Mouse (Mus musculus) intestine, embryonic 14.5 days (tissue): Measurements from ENCODE around the gene Aip. TPM values are rescaled to one million over a fixed set of nuclear protein-coding genes. Genes with fewer than 3 reads are reported as not detected.
"Not testable (repeated sequence)": the region's sequence is repeated elsewhere in the genome, so short reads cannot be mapped to it uniquely, and the experiment has no call there.

ENCODE experiments used
- ATAC-seq: fragments of 200-750 bp; cut with Nextera tagmentation; replicated peaks from 2 replicates; pipeline ENCODE4 v1.8.0; 2017; ENCODE audit warnings: low read depth, moderate number of reproducible peaks, moderate TSS enrichment, moderate library complexity; ENCODE audit not compliant: low FRiP score, low TSS enrichment
- DNase-seq: peaks from one replicate; pipeline ENCODE4 v3.0.0-alpha.2; 2018; ENCODE audit warnings: low spot score
- H3K27ac ChIP-seq: fragments of 300-500 bp; sonication (generic); 2 replicates; pipeline ENCODE4 v1.5.1; 2014; ENCODE audit warnings: low read depth, mild to moderate bottlenecking, control low read depth
- H3K27me3 ChIP-seq: fragments of 300-500 bp; sonication (generic); replicated peaks from 2 replicates; pipeline ENCODE4 v1.6.1; 2014; ENCODE audit warnings: low read length, control low read depth; ENCODE audit not compliant: control insufficient read depth, insufficient read depth
- H3K36me3 ChIP-seq: fragments of 300-500 bp; sonication (generic); 2 replicates; pipeline ENCODE4 v1.6.1; 2014; ENCODE audit warnings: low read length, control low read depth; ENCODE audit not compliant: control insufficient read depth, insufficient read depth
- H3K4me1 ChIP-seq: fragments of 300-500 bp; sonication (generic); replicated peaks from 2 replicates; pipeline ENCODE4 v1.6.1; 2014; ENCODE audit warnings: low read length, control low read depth, mixed read lengths; ENCODE audit not compliant: control insufficient read depth, insufficient read depth
- H3K4me2 ChIP-seq: fragments of 300-500 bp; sonication (generic); 2 replicates; pipeline ENCODE4 v1.6.1; 2014; ENCODE audit warnings: low read length
- H3K4me3 ChIP-seq: fragments of 300-500 bp; sonication (generic); 2 replicates; pipeline ENCODE4 v1.5.1; 2014; ENCODE audit warnings: low read depth, low read length, control low read depth, mixed read lengths
- H3K9ac ChIP-seq: fragments of 300-500 bp; sonication (generic); 2 replicates; pipeline ENCODE4 v1.6.1; 2014; ENCODE audit warnings: mild to moderate bottlenecking, low read length
- H3K9me3 ChIP-seq: fragments of 300-500 bp; sonication (generic); 2 replicates; pipeline ENCODE4 v1.6.1; 2016; ENCODE audit warnings: low read length, control low read depth; ENCODE audit not compliant: control insufficient read depth
- WGBS: fragments of 180-500 bp; shearing (Covaris S2); extraction: QIAGEN DNeasy Blood & Tissue Kit; methylation state at CpG from one replicate; pipeline ENCODE4 v1.1.7; 2014; 5-methylcytosine and 5-hydroxymethylcytosine counted together
- polyA plus RNA-seq: library from polyadenylated mRNA; unstranded; fragments of >200 nt; fragmentation: Nextera tagmentation; extraction: Ambion mirVana; gene quantifications from 2 replicates; pipeline ENCODE4 v1.2.1, GENCODE M21; 2014

Aip gene
- polyA plus RNA-seq, 1 experiment from 2014 or later: 89.7 TPM

GRCm38 (mm10) chr19:4066877-4067276 is 58.8 kb downstream of the Aip start:
- DNase-seq (no peak), ATAC-seq (no peak)
- Histone ChIP-seq H3K9ac (no peak overlapping the region), H3K4me3 (no peak overlapping the region), H3K27ac (no peak overlapping the region), H3K36me3 (no peaks in the 10 kb centered on the region), H3K4me1 (no peaks in the 10 kb centered on the region), H3K4me2 (no peak overlapping the region), H3K27me3 (no peaks in the 10 kb centered on the region), H3K9me3 (no peaks in the 10 kb centered on the region)

- no peak for ATAC-seq
- Histone ChIP-seq H3K4me1 (no peaks in the 10 kb centered on the region), H3K4me3 (no peak overlapping the region), H3K9me3 (no peaks in the 10 kb centered on the region), H3K9ac (no peak overlapping the region), H3K36me3 (no peaks in the 10 kb centered on the region), H3K27ac (no peak overlapping the region), H3K27me3 (no peaks in the 10 kb centered on the region), H3K4me2 (no peak overlapping the region)
- 82% methylated on average over 6 of the region's 6 CpGs for WGBS
- no peak for DNase-seq
These were observed 59.4 kb downstream of the Aip start for GRCm38 (mm10) chr19:4066280-4066679.

- not testable (repeated sequence) for DNase-seq, H3K4me1 ChIP-seq, H3K4me3 ChIP-seq, H3K27ac ChIP-seq, ATAC-seq, H3K36me3 ChIP-seq, H3K4me2 ChIP-seq, H3K27me3 ChIP-seq, H3K9ac ChIP-seq, H3K9me3 ChIP-seq
- WGBS: 21% methylated on average over 4 of the region's 11 CpGs
These were observed 61.2 kb downstream of the Aip start for GRCm38 (mm10) chr19:4064501-4064900.

Other genes starting within 250 kb of the Aip start
- gene Tcirg1, start 218.7 kb downstream of the Aip start, polyA plus RNA-seq: 34.8 and 40.5 TPM in 2 replicates
- 374 and 390 TPM in 2 replicates for gene Ndufs8, start 213.1 kb downstream of the Aip start, polyA plus RNA-seq
- 1.9 and 2.3 TPM in 2 replicates for gene Aldh3b1, start 196.1 kb downstream of the Aip start, polyA plus RNA-seq
- gene Unc93b1, start 190.7 kb downstream of the Aip start, polyA plus RNA-seq: 14.4 and 16.0 TPM in 2 replicates
- not detected in 2 replicates for gene Aldh3b3, start 167.2 kb downstream of the Aip start, polyA plus RNA-seq
- 0.99 and 1.0 TPM in 2 replicates for gene Aldh3b2, start 153.5 kb downstream of the Aip start, polyA plus RNA-seq
- gene Acy3, start 139.3 kb downstream of the Aip start, polyA plus RNA-seq: 13.0 and 13.5 TPM in 2 replicates
- 0.13 and 0.16 TPM in 2 replicates for gene Tbx10, start 133.1 kb downstream of the Aip start, polyA plus RNA-seq
- gene Nudt8, start 125.3 kb downstream of the Aip start, polyA plus RNA-seq: 42.1 and 42.7 TPM in 2 replicates
- gene Gm49405, start 125.2 kb downstream of the Aip start, polyA plus RNA-seq: 2.4 and 2.9 TPM in 2 replicates
- gene Doc2g, start 122.5 kb downstream of the Aip start, polyA plus RNA-seq: 3.6 and 3.9 TPM in 2 replicates
- 247 and 248 TPM in 2 replicates for gene Ndufv1, start 113.1 kb downstream of the Aip start, polyA plus RNA-seq
- gene Gstp1, start 87.9 kb downstream of the Aip start, polyA plus RNA-seq: 746 and 810 TPM in 2 replicates
- gene Gstp2, start 79.8 kb downstream of the Aip start, polyA plus RNA-seq: 7.8 and 8.8 TPM in 2 replicates
- gene Gstp3, start 66.3 kb downstream of the Aip start, polyA plus RNA-seq: 1.0 and 1.3 TPM in 2 replicates
- 0.57 TPM in 1 of 2 replicates, not detected in the other for gene Cabp2, start 44.3 kb downstream of the Aip start, polyA plus RNA-seq
- 87.4 and 103 TPM in 2 replicates for gene Cdk2ap2, start 28.7 kb downstream of the Aip start, polyA plus RNA-seq
- gene Pitpnm1, start 25.9 kb downstream of the Aip start, polyA plus RNA-seq: 13.3 and 14.3 TPM in 2 replicates
- gene Gpr152, start 13.9 kb upstream of the Aip start, polyA plus RNA-seq: not detected in 2 replicates
- gene Cabp4, start 18.2 kb upstream of the Aip start, polyA plus RNA-seq: 0.08 TPM in 1 of 2 replicates, not detected in the other
- 174 and 189 TPM in 2 replicates for gene Coro1b, start 22.8 kb upstream of the Aip start, polyA plus RNA-seq
- 3.1 and 3.3 TPM in 2 replicates for gene Ptprcap, start 27.7 kb upstream of the Aip start, polyA plus RNA-seq
- 37.4 and 40.6 TPM in 2 replicates for gene Rps6kb2, start 37.5 kb upstream of the Aip start, polyA plus RNA-seq
- 2.3 and 3.1 TPM in 2 replicates for gene Carns1, start 49.6 kb upstream of the Aip start, polyA plus RNA-seq
- gene Tbc1d10c, start 65.4 kb upstream of the Aip start, polyA plus RNA-seq: 3.9 and 4.4 TPM in 2 replicates
- gene Ppp1ca, start 66.2 kb upstream of the Aip start, polyA plus RNA-seq: 837 and 863 TPM in 2 replicates
- 33.2 and 38.3 TPM in 2 replicates for gene Rad9a, start 75.8 kb upstream of the Aip start, polyA plus RNA-seq
- 6.9 and 7.5 TPM in 2 replicates for gene Clcf1, start 88.4 kb upstream of the Aip start, polyA plus RNA-seq
- gene AC109138.7, start 88.5 kb upstream of the Aip start, polyA plus RNA-seq: not detected in 2 replicates
- 30.8 and 30.9 TPM in 2 replicates for gene Pold4, start 106.0 kb upstream of the Aip start, polyA plus RNA-seq
- 21.7 and 25.4 TPM in 2 replicates for gene Ssh3, start 143.3 kb upstream of the Aip start, polyA plus RNA-seq
- gene Ankrd13d, start 157.3 kb upstream of the Aip start, polyA plus RNA-seq: 6.4 and 7.8 TPM in 2 replicates
- 19.2 and 21.9 TPM in 2 replicates for gene Grk2, start 180.4 kb upstream of the Aip start, polyA plus RNA-seq